Mouse (Mus musculus) neural tube, embryonic 14.5 days (tissue): ENCODE results near the gene Ube2v1. TPM values are rescaled to one million over a fixed set of nuclear protein-coding genes. Genes with fewer than 3 reads are reported as not detected.
"Not testable (repeated sequence)": the region's sequence is repeated elsewhere in the genome, so short reads cannot be mapped to it uniquely, and the experiment has no call there.

Experiments used
- ATAC-seq: fragments of 200-750 bp; cut with Nextera tagmentation; 2 replicates; pipeline ENCODE4 v1.8.0; 2017; ENCODE audit warnings: low read depth, mild to moderate bottlenecking, moderate TSS enrichment, moderate library complexity
- H3K27ac ChIP-seq: fragments of 300-500 bp; sonication (generic); 2 replicates; pipeline ENCODE4 v1.5.1; 2014; ENCODE audit warnings: low read depth, mild to moderate bottlenecking, control low read depth, low read length, moderate library complexity, mixed read lengths
- H3K27me3 ChIP-seq: fragments of 300-500 bp; sonication (generic); 2 replicates; pipeline ENCODE4 v1.6.1; 2014; ENCODE audit warnings: low read length; ENCODE audit not compliant: control insufficient read depth, insufficient read depth
- H3K36me3 ChIP-seq: fragments of 300-500 bp; sonication (generic); 2 replicates; pipeline ENCODE4 v1.6.1; 2014; ENCODE audit warnings: low read length, mixed read lengths; ENCODE audit not compliant: control insufficient read depth, insufficient read depth
- H3K4me1 ChIP-seq: fragments of 300-500 bp; sonication (generic); 2 replicates; pipeline ENCODE4 v1.6.1; 2014; ENCODE audit warnings: low read length; ENCODE audit not compliant: control insufficient read depth, insufficient read depth
- H3K4me2 ChIP-seq: fragments of 300-500 bp; sonication (generic); 2 replicates; pipeline ENCODE4 v1.6.1; 2014; ENCODE audit warnings: mild to moderate bottlenecking, low read depth, low read length, control low read depth
- H3K4me3 ChIP-seq: fragments of 300-500 bp; sonication (generic); 2 replicates; pipeline ENCODE4 v1.5.1; 2014; ENCODE audit warnings: low read depth, low read length, control low read depth, mixed read lengths
- H3K9ac ChIP-seq: fragments of 300-500 bp; sonication (generic); replicated peaks from 2 replicates; pipeline ENCODE4 v1.6.1; 2014; ENCODE audit warnings: low read depth, mild to moderate bottlenecking, control low read depth, low read length, mixed read lengths
- H3K9me3 ChIP-seq: fragments of 300-500 bp; sonication (generic); 2 replicates; pipeline ENCODE4 v1.6.1; 2016; ENCODE audit warnings: low read length; ENCODE audit not compliant: control insufficient read depth
- WGBS: fragments of 180-500 bp; shearing (Covaris S2); extraction: QIAGEN DNeasy Blood & Tissue Kit; methylation state at CpG from one replicate; pipeline ENCODE4 v1.1.7; 2014; 5-methylcytosine and 5-hydroxymethylcytosine counted together
- polyA plus RNA-seq: library from polyadenylated mRNA; unstranded; fragments of >200 nt; fragmentation: Nextera tagmentation; extraction: Ambion mirVana; gene quantifications from 2 replicates; pipeline ENCODE4 v1.2.1, GENCODE M21; 2014

Ube2v1 gene
- polyA plus RNA-seq, 1 experiment from 2014 or later: 291 TPM

- Histone ChIP-seq H3K4me1 (no peaks in the 10 kb centered on the region), H3K9ac (no peak overlapping the region), H3K4me3 (no peak overlapping the region), H3K4me2 (no peak overlapping the region), H3K27ac (no peak overlapping the region), H3K36me3 (peaks cover 32% of the 10 kb centered on the region), H3K9me3 (no peaks in the 10 kb centered on the region), H3K27me3 (no peaks in the 10 kb centered on the region)
- WGBS: 94% methylated on average over 3 of the region's 3 CpGs
- no peak for ATAC-seq
These were observed 14.9 kb downstream of the Ube2v1 start for GRCm38 (mm10) chr2:167617034-167617433.

GRCm38 (mm10) chr2:167613335-167613734 lies 18.6 kb downstream of the Ube2v1 start:
- not testable (repeated sequence) for H3K4me1 ChIP-seq, H3K4me3 ChIP-seq, ATAC-seq, H3K27ac ChIP-seq, H3K9me3 ChIP-seq, H3K4me2 ChIP-seq, H3K9ac ChIP-seq, H3K27me3 ChIP-seq
- H3K36me3 ChIP-seq: peaks cover 42% of the 10 kb centered on the region
- 94% methylated on average over 7 of the region's 7 CpGs for WGBS

GRCm38 (mm10) chr2:167612122-167612521 lies 19.8 kb downstream of the Ube2v1 start:
- H3K27ac ChIP-seq: no peak overlapping the region
- 93% methylated on average over 14 of the region's 14 CpGs for WGBS
- peaks cover 2% of the 10 kb centered on the region; the same call in 1 of the 2 replicates for H3K4me1 ChIP-seq
- no peaks in the 10 kb centered on the region for H3K9me3 ChIP-seq
- H3K27me3 ChIP-seq: no peaks in the 10 kb centered on the region
- H3K4me2 ChIP-seq: no peak overlapping the region
- H3K36me3 ChIP-seq: peaks cover 43% of the 10 kb centered on the region
- ATAC-seq: no peak
- no peak overlapping the region for H3K4me3 ChIP-seq
- H3K9ac ChIP-seq: no peak overlapping the region

- Histone ChIP-seq H3K4me2 (no peak overlapping the region), H3K4me3 (no peak overlapping the region), H3K27ac (no peak overlapping the region), H3K9me3 (no peaks in the 10 kb centered on the region), H3K4me1 (peaks cover 2% of the 10 kb centered on the region; the same call in 1 of the 2 replicates), H3K27me3 (no peaks in the 10 kb centered on the region), H3K36me3 (peaks cover 35% of the 10 kb centered on the region), H3K9ac (no peak overlapping the region)
- no peak for ATAC-seq
- WGBS: 91% methylated on average over 10 of the region's 10 CpGs
These were observed 20.6 kb downstream of the Ube2v1 start for GRCm38 (mm10) chr2:167611287-167611686.

GRCm38 (mm10) chr2:167606745-167607123 lies 25.2 kb downstream of the Ube2v1 start:
- WGBS: 96% methylated on average over 4 of the region's 4 CpGs
- H3K27me3 ChIP-seq: no peaks in the 10 kb centered on the region

GRCm38 (mm10) chr2:167605817-167606744 lies 25.8 kb downstream of the Ube2v1 start:
- Histone ChIP-seq H3K36me3 (peaks cover 14% of the 10 kb centered on the region), H3K4me2 (no peak overlapping the region), H3K9me3 (no peaks in the 10 kb centered on the region), H3K4me3 (no peak overlapping the region), H3K9ac (no peak overlapping the region), H3K27ac (no peak overlapping the region), H3K4me1 (peaks cover under 1% of the 10 kb centered on the region; the same call in 1 of the 2 replicates), H3K27me3 (no peaks in the 10 kb centered on the region)
- WGBS: 78% methylated on average over 17 of the region's 17 CpGs
- no peak for ATAC-seq

More at GRCm38 (mm10) chr2:167606745-167607123, 25.2 kb downstream of the Ube2v1 start:
- Histone ChIP-seq H3K9me3 (no peaks in the 10 kb centered on the region), H3K36me3 (peaks cover 14% of the 10 kb centered on the region), H3K9ac (no peak overlapping the region), H3K4me1 (peaks cover 2% of the 10 kb centered on the region; the same call in 1 of the 2 replicates), H3K4me2 (no peak overlapping the region), H3K27ac (no peak overlapping the region), H3K4me3 (no peak overlapping the region)
- ATAC-seq: no peak

- Histone ChIP-seq H3K27ac (no peak overlapping the region), H3K4me1 (no peaks in the 10 kb centered on the region), H3K9me3 (no peaks in the 10 kb centered on the region), H3K27me3 (no peaks in the 10 kb centered on the region), H3K36me3 (peaks cover 14% of the 10 kb centered on the region), H3K9ac (no peak overlapping the region), H3K4me2 (no peak overlapping the region), H3K4me3 (no peak overlapping the region)
- ATAC-seq: peak; percentile 70; the same call in 1 of the 2 replicates
- WGBS: 29% methylated on average over 11 of the region's 11 CpGs
These were observed 26.6 kb downstream of the Ube2v1 start for GRCm38 (mm10) chr2:167605178-167605794.

- Histone ChIP-seq H3K27ac (no peak overlapping the region), H3K4me3 (no peak overlapping the region), H3K9me3 (no peaks in the 10 kb centered on the region), H3K9ac (no peak overlapping the region), H3K36me3 (0 out of 2 replicates have a peak, but pooled peaks cover 5% of the 10 kb centered on the region), H3K4me1 (no peaks in the 10 kb centered on the region), H3K4me2 (no peak overlapping the region), H3K27me3 (no peaks in the 10 kb centered on the region)
- no peak for ATAC-seq
- 48% methylated on average over 5 of the region's 5 CpGs for WGBS
These were observed 28.9 kb downstream of the Ube2v1 start for GRCm38 (mm10) chr2:167602978-167603377.

- no peak overlapping the region for H3K27ac ChIP-seq
- H3K36me3 ChIP-seq: 0 out of 2 replicates have a peak, but pooled peaks cover 3% of the 10 kb centered on the region
- ATAC-seq: no peak
- WGBS: 80% methylated on average over 2 of the region's 2 CpGs
- H3K9ac ChIP-seq: no peak overlapping the region
- peaks cover 3% of the 10 kb centered on the region for H3K4me1 ChIP-seq
- H3K9me3 ChIP-seq: no peaks in the 10 kb centered on the region
- no peak overlapping the region for H3K4me2 ChIP-seq
- no peaks in the 10 kb centered on the region for H3K27me3 ChIP-seq
- no peak overlapping the region for H3K4me3 ChIP-seq
These were observed 29.5 kb downstream of the Ube2v1 start for GRCm38 (mm10) chr2:167602364-167602763.
